Mouse (Mus musculus): Measurements from ENCODE around the gene Mag. TPM values are rescaled to one million over a fixed set of nuclear protein-coding genes. Genes with fewer than 3 reads are reported as not detected.

Mag gene
- total RNA-seq, 1 experiment = 0.22 TPM

DNA sequence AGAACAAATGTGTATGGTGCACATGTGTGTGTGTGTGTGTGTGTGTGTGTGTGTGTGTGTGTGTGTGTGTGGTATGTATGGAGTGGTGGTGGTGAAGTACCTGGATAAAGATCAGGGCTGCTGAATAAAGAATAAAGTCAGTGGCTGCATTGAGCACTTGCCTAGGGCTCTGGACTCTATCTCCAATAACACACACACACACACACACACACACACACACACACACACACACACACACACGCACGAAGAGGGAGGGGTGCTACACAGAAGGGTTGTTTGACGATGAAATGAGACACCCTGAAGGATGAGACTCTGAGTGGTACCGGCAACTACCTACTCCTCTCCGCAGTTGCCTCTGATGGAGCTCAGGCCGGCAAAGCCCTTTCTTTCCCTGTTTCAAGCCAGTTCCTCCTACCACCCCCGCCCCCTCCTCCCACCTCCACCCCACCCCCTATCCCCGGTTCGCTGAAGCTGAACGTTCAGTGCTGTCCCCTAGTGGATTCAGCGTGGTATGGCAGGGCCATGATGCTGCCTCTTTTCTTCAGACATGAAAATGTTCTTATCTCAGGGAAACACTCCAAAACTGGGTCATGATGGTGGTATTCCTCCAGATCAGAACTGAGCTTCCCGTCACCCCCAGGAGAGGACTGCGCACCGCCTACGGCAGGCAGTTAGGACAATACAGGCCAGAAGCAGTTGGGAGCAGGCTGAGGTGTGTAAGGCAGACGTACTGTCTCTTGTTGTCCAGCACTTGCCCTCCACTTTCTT, 54.9 kb downstream of the Mag start:
- TF ChIP-seq HCFC1 (IDR thresholded peaks at IDR 0.05; ENCODE audit: borderline replicate concordance, insufficient read depth, low read length) (no peak), ZC3H11A (IDR thresholded peaks at IDR 0.05; ENCODE audit: borderline replicate concordance, low read depth, low read length) (peak; percentile 27; the same call in 1 of the 2 replicates), CHD2 (IDR thresholded peaks at IDR 0.05; ENCODE audit: low read depth, low read length) (no peak), ZNF384 (IDR thresholded peaks at IDR 0.05; ENCODE audit: low read depth, low read length) (no peak), MAFK (IDR thresholded peaks at IDR 0.05; ENCODE audit: insufficient read depth, low read depth, low read length) (no peak)
- peaks cover 0 to 14% of the 10 kb centered on the region in 2 experiments; a peak in 1 of 4 replicates for H3K4me1 ChIP-seq (ENCODE audit: control insufficient read depth in 2 of 2, insufficient read depth in 2 of 2, low read length in 2 of 2, poor library complexity in 1 of 2)
- H3K9me3 ChIP-seq (ENCODE audit: control insufficient read depth, insufficient read depth, low read depth, low read length) = no peaks in the 10 kb centered on the region
- peak; percentile 81 for DNase-seq (ENCODE audit: low read depth, low spot score)
- H3K9ac ChIP-seq (ENCODE audit: insufficient read depth, low read depth, low read length, poor library complexity, severe bottlenecking) = peak overlapping the region; percentile 30; the same call in 1 of the 2 replicates
- H3K36me3 ChIP-seq (ENCODE audit: control insufficient read depth, insufficient read depth, low read length, poor library complexity, severe bottlenecking) = no peaks in the 10 kb centered on the region
- no peak overlapping the region for H3K27ac ChIP-seq (ENCODE audit: insufficient read depth, low read depth, low read length, poor library complexity, severe bottlenecking)
- in situ Hi-C loops (cut with MboI; ENCODE audit: low sequenced_read_pairs in 2 of 2, unreplicated experiment in 2 of 2) = no loop called here
- peak overlapping the region; percentile 20 to 41; a peak in 1 of 4 replicates for H3K4me3 ChIP-seq (ENCODE audit: insufficient read depth in 1 of 2, low read depth in 1 of 2, low read length in 2 of 2, poor library complexity in 1 of 2, severe bottlenecking in 1 of 2)

DNA sequence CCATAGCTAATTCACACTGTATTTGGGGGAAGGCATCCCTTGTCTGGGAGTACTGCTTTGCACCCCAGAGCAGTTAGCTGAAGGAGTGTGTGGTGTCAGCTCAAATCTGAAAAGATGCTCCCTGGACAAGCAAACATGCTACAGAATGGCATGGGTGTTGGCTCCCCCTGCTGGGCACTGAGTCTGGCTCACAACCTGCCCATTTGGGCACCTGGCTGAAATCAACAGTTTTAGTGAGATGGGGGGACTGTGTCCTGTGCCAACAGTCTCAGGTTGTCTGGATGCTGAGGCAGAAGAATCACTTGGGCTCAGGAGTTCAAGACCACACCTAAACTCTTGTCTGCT, 55.4 kb downstream of the Mag start:
- H3K9ac ChIP-seq (ENCODE audit: insufficient read depth, low read depth, low read length, poor library complexity, severe bottlenecking) = no peak overlapping the region
- TF ChIP-seq ZC3H11A (IDR thresholded peaks at IDR 0.05; ENCODE audit: borderline replicate concordance, low read depth, low read length) = no peak
- TF ChIP-seq HCFC1 (IDR thresholded peaks at IDR 0.05; ENCODE audit: borderline replicate concordance, insufficient read depth, low read length) = no peak
- no peak for TF ChIP-seq CHD2 (IDR thresholded peaks at IDR 0.05; ENCODE audit: low read depth, low read length)
- TF ChIP-seq MAFK (IDR thresholded peaks at IDR 0.05; ENCODE audit: insufficient read depth, low read depth, low read length) = no peak
- TF ChIP-seq ZNF384 (IDR thresholded peaks at IDR 0.05; ENCODE audit: low read depth, low read length) = no peak
- no peak overlapping the region for H3K4me3 ChIP-seq (ENCODE audit: insufficient read depth in 1 of 2, low read depth in 1 of 2, low read length in 2 of 2, poor library complexity in 1 of 2, severe bottlenecking in 1 of 2)
- H3K4me1 ChIP-seq (ENCODE audit: control insufficient read depth in 2 of 2, insufficient read depth in 2 of 2, low read length in 2 of 2, poor library complexity in 1 of 2) = peaks cover 0 to 17% of the 10 kb centered on the region in 2 experiments; a peak in 1 of 4 replicates
- DNase-seq (ENCODE audit: low read depth, low spot score) = peak; percentile 65
- no peaks in the 10 kb centered on the region for H3K9me3 ChIP-seq (ENCODE audit: control insufficient read depth, insufficient read depth, low read depth, low read length)
- in situ Hi-C loops (cut with MboI; ENCODE audit: low sequenced_read_pairs in 2 of 2, unreplicated experiment in 2 of 2) = no loop called here
- no peak overlapping the region for H3K27ac ChIP-seq (ENCODE audit: insufficient read depth, low read depth, low read length, poor library complexity, severe bottlenecking)
- no peaks in the 10 kb centered on the region for H3K36me3 ChIP-seq (ENCODE audit: control insufficient read depth, insufficient read depth, low read length, poor library complexity, severe bottlenecking)

DNA sequence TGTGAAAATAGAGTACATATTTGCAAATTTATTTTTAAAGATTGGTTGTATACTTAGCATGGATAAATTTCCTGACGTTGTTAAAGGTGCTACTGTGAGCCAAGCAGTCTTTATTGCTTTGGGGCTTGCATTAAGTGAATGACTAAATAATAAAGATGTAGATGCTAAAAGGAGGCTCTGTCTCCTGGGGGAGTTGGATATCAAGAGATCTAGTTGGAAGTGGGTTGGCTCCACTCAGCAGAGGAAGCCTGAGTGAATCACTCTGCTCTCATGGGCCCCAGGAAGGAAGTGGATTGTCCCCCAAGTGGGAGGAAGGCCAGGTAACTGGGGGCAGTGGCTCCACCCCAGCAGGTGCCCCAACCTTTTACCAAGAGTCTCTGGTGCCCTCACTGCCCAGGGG, 56.9 kb downstream of the Mag start:
- Histone ChIP-seq H3K4me1 (ENCODE audit: control insufficient read depth in 2 of 2, insufficient read depth in 2 of 2, low read length in 2 of 2, poor library complexity in 1 of 2) (peaks cover 0 to 17% of the 10 kb centered on the region in 2 experiments; a peak in 1 of 4 replicates), H3K9me3 (ENCODE audit: control insufficient read depth, insufficient read depth, low read depth, low read length) (no peaks in the 10 kb centered on the region)
- in situ Hi-C loops (cut with MboI; ENCODE audit: low sequenced_read_pairs in 2 of 2, unreplicated experiment in 2 of 2) = no loop called here

GRCm38 (mm10) chr7:30856078-30856477, 58.6 kb downstream of the Mag start, which contains the start of gene Ffar3:
Gene Ffar3 (minus strand): TSS chr7:30856178.
- in situ Hi-C loops (cut with MboI; ENCODE audit: low sequenced_read_pairs in 2 of 2, unreplicated experiment in 2 of 2) = no loop called here
- Histone ChIP-seq H3K4me1 (ENCODE audit: control insufficient read depth in 2 of 2, insufficient read depth in 2 of 2, low read length in 2 of 2, poor library complexity in 1 of 2) (peaks cover 0 to 16% of the 10 kb centered on the region in 2 experiments; a peak in 1 of 4 replicates), H3K27ac (ENCODE audit: insufficient read depth, low read depth, low read length, poor library complexity, severe bottlenecking) (no peak within 1 kb of the TSS), H3K4me3 (ENCODE audit: insufficient read depth in 1 of 2, low read depth in 1 of 2, low read length in 2 of 2, poor library complexity in 1 of 2, severe bottlenecking in 1 of 2) (peak within 1 kb of the TSS; percentile 48 to 49), H3K9ac (ENCODE audit: insufficient read depth, low read depth, low read length, poor library complexity, severe bottlenecking) (peak within 1 kb of the TSS; percentile 16; the same call in 1 of the 2 replicates), H3K9me3 (ENCODE audit: control insufficient read depth, insufficient read depth, low read depth, low read length) (no peaks in the 10 kb centered on the region), H3K36me3 (ENCODE audit: control insufficient read depth, insufficient read depth, low read length, poor library complexity, severe bottlenecking) (no peaks in the 10 kb centered on the region)
- TF ChIP-seq ZC3H11A (IDR thresholded peaks at IDR 0.05; ENCODE audit: borderline replicate concordance, low read depth, low read length) = no peak
- TF ChIP-seq CHD2 (IDR thresholded peaks at IDR 0.05; ENCODE audit: low read depth, low read length) = no peak
- no peak for TF ChIP-seq ZNF384 (IDR thresholded peaks at IDR 0.05; ENCODE audit: low read depth, low read length)
- DNase-seq (ENCODE audit: low read depth, low spot score) = no peak

More for the DNA sequence above, 56.9 kb downstream of the Mag start:
- H3K4me3 ChIP-seq (ENCODE audit: insufficient read depth in 1 of 2, low read depth in 1 of 2, low read length in 2 of 2, poor library complexity in 1 of 2, severe bottlenecking in 1 of 2) = no peak overlapping the region
- no peak overlapping the region for H3K9ac ChIP-seq (ENCODE audit: insufficient read depth, low read depth, low read length, poor library complexity, severe bottlenecking)
- DNase-seq (ENCODE audit: low read depth, low spot score) = no peak
- no peak overlapping the region for H3K27ac ChIP-seq (ENCODE audit: insufficient read depth, low read depth, low read length, poor library complexity, severe bottlenecking)
- no peaks in the 10 kb centered on the region for H3K36me3 ChIP-seq (ENCODE audit: control insufficient read depth, insufficient read depth, low read length, poor library complexity, severe bottlenecking)
- TF ChIP-seq HCFC1 (IDR thresholded peaks at IDR 0.05; ENCODE audit: borderline replicate concordance, insufficient read depth, low read length) (no peak), CHD2 (IDR thresholded peaks at IDR 0.05; ENCODE audit: low read depth, low read length) (no peak), ZC3H11A (IDR thresholded peaks at IDR 0.05; ENCODE audit: borderline replicate concordance, low read depth, low read length) (no peak), MAFK (IDR thresholded peaks at IDR 0.05; ENCODE audit: insufficient read depth, low read depth, low read length) (no peak)
